Mouse (Mus musculus): ENCODE measurements at regions not wholly inside any gene's neighbourhood (a gene's known extent, or its start where the extent isn't known, plus 50 kb on each side); places are given as distances from the start of the nearest gene placed in this dataset.

- TF ChIP-seq GATA1 (IDR thresholded peaks at IDR 0.05; ENCODE audit: low read length) (no peak), TAL1 (IDR thresholded peaks at IDR 0.05; ENCODE audit: low read length) (no peak)
Measured at GRCm38 (mm10) chr7:136814751-136815150, 79.7 kb upstream of the Mgmt start.
